Mouse (Mus musculus) thymus, postnatal 0 days (tissue): ENCODE data around the gene Cryba1. TPM values are rescaled to one million over a fixed set of nuclear protein-coding genes. Genes with fewer than 3 reads are reported as not detected.

ENCODE experiments used
- DNase-seq: peaks from one replicate; pipeline ENCODE4 v3.0.0-alpha.2; 2015; ENCODE audit warnings: low spot score
- polyA plus RNA-seq: library from polyadenylated mRNA; unstranded; fragments of >200 nt; fragmentation: Nextera tagmentation; extraction: Ambion mirVana; gene quantifications from 2 replicates; pipeline ENCODE4 v1.2.1, GENCODE M21; 2015

Cryba1 gene
- polyA plus RNA-seq, 1 experiment from 2014 or later, result 0.79 TPM

- no peak for DNase-seq
Observed at GRCm38 (mm10) chr11:77719055-77719454, 6.0 kb downstream of the Cryba1 start.

GRCm38 (mm10) chr11:77713736-77714135 is 11.3 kb downstream of the Cryba1 start:
- no peak for DNase-seq

DNA sequence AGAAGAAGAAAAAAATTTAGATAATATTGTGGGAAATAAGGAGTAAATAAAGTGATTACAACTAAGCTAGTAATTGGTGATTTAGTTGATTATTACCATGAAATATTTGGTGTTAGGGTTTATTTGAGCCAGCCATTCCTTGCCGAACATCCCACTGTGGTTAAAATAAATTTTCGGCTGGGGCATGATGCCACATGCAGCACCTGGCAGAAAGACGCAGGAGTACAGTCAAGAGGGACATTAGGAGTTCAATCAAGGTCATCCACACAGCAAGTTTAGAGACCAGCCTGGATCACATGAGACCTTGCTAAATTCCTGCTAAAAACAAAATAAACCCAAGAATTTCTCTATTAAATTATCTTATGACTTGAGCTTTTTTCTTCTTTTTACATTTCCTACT is 16.0 kb downstream of the Cryba1 start:
- DNase-seq, result no peak

DNA sequence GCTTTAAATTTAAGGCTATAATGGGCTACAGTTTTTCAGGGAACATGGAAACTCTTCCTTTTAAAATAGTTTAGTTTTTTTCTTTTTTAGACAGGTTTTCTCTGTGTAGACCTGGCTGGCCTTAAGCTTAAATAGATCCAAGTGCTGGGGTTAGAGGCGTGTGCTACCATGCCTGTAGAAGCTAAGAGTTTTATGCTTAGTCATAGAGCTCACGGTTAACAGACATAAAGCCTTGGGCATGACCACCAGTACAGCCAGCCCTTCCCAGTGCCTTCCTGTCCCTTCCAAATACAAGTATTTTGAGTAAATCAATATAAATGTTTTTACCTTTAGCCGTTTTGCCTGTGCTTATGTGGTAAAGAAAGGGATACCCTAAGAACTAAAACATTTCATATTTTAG is 19.2 kb downstream of the Cryba1 start:
- no peak for DNase-seq

- DNase-seq, result no peak
Observed at GRCm38 (mm10) chr11:77697232-77697631, 27.9 kb downstream of the Cryba1 start.

DNA sequence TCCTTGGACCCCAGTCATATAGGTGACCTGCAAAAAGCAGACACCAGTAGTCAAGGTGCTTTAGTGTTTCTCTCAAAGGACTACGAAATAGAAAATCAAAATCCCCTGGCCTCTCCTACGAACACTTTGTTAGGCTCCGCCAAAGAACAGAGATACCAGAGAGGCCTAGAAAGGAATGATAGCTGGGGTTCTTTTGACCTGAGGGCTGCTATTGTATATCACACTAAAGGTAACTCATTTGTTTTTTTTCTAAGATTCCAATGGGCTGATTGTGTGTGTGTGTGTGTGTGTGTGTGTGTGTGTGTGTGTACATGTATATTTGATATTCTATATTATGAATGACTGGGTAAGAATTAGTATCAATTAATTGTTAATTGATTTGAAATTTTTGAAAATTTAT is 32.1 kb downstream of the Cryba1 start:
- DNase-seq, result no peak

DNA sequence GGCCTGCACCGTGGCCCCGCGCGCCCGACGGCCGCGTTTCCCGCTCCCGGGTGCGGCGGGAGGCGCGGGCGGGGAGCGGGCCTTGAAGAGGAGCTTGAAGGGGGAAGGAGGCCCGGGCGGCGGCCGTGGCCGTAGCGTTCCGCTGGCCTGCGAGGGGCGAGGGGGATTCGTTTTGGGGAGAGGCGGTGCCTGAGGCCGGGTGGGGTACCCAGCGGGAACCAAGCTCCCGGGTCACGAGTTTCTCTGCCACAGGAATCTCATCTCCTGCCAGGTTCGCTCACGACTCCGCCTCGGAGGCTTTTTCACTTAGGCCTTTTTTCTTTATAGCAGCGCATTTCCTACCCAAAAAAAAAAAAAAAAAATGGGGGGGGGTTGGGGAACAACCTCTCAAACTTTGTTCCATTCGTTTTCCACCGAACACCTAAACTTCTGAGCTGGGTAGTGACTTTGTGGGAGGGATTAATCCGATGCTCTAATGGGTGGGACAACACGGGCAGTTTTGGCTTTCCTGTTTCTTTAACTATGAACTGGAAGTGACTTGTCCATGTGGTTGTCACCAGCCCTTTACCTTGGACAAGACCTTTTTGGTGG is 37.4 kb downstream of the Cryba1 start:
- peak; percentile 18 for DNase-seq

DNA sequence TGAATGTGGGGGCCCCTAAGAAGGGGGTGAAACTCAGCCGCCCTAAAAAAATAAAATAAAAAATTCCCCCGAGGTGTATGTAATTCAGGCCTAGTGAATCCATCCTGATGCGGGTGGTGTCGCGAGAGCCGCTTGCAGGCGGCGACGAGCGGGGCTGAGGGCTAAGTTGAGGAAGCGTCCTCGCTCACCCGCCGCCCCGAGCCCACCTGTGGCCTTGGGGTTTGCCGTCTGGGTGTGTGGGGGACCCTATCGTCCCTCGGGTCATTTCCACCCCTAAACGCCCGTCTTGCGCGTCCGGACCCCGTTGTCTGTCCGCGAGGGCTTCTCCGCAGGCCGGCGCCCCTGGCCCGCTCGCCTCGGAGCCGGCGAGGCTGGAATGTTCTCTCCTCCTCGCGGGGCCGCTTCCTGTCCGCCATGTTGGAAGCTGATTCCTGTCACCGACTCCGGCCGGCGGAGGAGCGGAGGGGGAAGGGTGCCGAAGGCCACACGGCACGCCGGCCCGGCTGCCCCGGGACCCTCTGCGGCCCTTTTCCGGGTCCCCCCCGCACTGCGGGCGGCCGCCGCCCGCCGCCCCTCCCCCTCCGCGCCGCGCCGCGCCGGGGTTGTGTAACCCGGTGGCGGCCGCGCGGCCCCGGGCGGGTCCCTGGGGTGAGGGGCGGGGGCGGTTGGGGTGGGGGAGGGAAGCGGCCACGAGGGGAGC is 38.1 kb downstream of the Cryba1 start:
- DNase-seq, result peak; percentile 67

DNA sequence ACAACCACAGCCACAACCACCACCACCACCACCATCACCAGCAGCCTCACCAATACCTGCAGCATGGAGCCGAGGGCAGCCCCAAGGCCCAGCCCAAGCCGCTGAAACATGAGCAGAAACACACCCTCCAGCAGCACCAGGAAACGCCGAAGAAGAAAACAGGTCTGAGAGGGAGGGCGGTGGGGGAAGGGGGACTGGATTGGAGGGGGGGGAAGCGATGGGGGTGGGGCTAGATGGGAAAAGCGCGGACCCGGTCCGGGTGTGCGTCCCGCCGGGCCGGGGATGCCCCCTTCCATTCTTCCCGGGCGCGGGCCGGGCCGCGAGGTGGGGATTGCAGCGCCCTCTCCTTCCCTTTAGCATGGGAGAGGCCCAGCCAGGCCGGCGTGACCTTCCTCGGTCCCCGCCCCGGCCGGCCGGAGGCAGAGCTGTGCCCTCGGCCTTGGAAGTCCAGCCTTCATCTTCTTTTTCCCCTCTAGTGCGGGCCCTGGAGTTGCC is 38.7 kb downstream of the Cryba1 start:
- DNase-seq, result no peak

DNA sequence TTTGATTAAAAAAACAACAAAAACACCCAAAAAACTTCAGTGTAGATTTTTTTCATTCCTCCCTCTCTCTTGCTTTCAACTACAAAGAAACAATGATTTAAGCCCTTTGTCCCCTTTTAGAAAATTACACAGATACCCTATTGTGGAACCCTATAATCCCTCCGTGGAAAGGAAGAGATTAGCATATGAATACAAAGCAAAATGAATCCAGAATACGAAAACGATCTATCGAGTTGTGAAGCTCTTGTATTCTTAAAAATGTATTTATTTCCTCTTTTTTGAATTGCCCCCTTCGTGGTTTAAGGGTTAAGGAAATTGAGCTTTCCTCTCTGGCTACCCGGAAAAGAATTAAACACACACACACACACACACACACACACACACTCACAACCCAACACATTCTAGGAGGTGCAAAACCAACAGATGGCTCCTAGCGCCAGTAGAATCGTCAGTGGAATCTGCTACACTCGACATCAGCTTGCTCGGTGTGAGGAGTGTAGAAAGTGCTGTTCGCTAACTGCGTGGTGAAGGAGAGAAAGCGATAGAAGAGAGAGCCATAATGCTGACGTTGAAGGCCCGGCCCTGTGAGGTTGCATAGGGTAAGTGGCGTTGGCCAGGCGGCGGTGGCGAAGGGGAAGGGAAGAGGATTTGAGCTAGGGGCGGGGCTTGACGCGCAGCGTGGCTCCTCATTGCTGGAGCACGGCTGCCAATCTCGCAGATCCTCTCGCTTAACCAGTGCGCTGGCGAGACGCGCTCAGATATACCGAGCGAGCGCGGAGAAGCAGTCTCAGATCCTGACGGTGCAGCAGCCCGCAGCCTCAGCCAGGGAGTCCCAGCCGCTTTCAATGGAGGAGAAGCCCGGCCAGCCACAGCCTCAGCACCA is 39.5 kb downstream of the Cryba1 start, which contains the start of gene Nufip2:
Nufip2 (plus strand) TSS at position 773 of the 883 bp plus-strand sequence.
- peak; percentile 99 for DNase-seq

DNA sequence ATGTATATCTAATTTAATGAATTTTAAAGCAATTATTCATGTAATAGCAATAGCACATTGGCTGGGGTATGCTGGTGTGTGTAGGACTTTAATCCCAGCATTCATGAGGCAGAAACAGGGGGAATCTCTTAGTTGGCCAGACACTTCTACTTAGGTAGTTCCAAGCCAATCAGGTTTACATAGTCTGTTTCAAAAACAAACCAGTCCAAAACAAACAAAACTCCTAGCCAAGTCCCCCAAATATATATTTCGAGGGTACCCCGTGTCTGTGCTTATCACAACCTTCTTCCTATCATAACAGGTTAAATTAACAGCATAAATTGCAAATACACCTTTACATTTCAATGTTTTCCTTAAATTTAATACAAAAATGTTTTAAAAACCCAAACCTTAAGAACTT is 40.2 kb downstream of the Cryba1 start:
- no peak for DNase-seq

GRCm38 (mm10) chr11:77680018-77680417 is 45.1 kb downstream of the Cryba1 start:
- DNase-seq, result no peak

GRCm38 (mm10) chr11:77673428-77673991 is 51.6 kb downstream of the Cryba1 start:
- peak; percentile 11 for DNase-seq

DNA sequence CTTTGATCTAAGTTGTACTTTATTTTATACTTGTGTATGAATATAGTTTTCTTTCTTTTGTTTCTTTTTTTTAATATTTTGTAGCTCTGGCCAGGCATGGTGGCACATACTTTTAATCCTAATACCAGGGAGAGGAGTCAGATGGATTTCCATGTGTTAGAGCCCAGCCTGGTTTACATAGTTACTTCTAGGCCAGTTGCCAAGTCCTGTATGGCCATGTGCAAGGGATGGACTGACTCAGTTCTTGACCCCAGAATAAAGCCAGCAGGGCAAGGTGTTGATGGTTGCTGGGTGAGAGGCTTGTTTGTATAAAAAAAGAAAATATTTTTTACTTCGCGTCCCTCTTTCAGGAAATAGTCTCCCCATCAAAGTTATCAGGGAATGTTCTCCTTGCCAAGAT is 52.3 kb downstream of the Cryba1 start:
- no peak for DNase-seq

Other genes with a start within 250 kb of the Cryba1 start
- gene Ankrd13b, start 235.6 kb downstream of the Cryba1 start, polyA plus RNA-seq, result 3.1 TPM in 2 replicates
- 5.8 and 6.7 TPM in 2 replicates for gene Git1, start 231.7 kb downstream of the Cryba1 start, polyA plus RNA-seq
- 16.8 and 22.7 TPM in 2 replicates for gene Abhd15, start 210.2 kb downstream of the Cryba1 start, polyA plus RNA-seq
- 39.4 and 45.1 TPM in 2 replicates for gene Trp53i13, start 209.3 kb downstream of the Cryba1 start, polyA plus RNA-seq
- gene Gm10392, start 206.1 kb downstream of the Cryba1 start, polyA plus RNA-seq, result 3.8 and 5.5 TPM in 2 replicates
- gene Taok1, start 117.5 kb downstream of the Cryba1 start, polyA plus RNA-seq, result 12.9 and 16.7 TPM in 2 replicates
- gene Nufip2, start 39.1 kb downstream of the Cryba1 start, polyA plus RNA-seq, result 3.8 and 5.2 TPM in 2 replicates
- 25.5 and 27.5 TPM in 2 replicates for gene Myo18a, start 38.0 kb upstream of the Cryba1 start, polyA plus RNA-seq
- 0.39 and 1.1 TPM in 2 replicates for gene Gm10277, start 62.5 kb upstream of the Cryba1 start, polyA plus RNA-seq
- 2.8 TPM in 2 replicates for gene Pipox, start 168.8 kb upstream of the Cryba1 start, polyA plus RNA-seq
- gene Sez6, start 205.5 kb upstream of the Cryba1 start, polyA plus RNA-seq, result 0.26 TPM in 2 replicates